Mouse (Mus musculus) megakaryocyte, adult 5-6 weeks (primary cell): ENCODE data around the gene Dnajc16. TPM values are rescaled to one million over a fixed set of nuclear protein-coding genes. Genes with fewer than 3 reads are reported as not detected.
A peak's percentile ranks its signal among the peaks of the same experiment; 100 is the strongest.

ENCODE experiments used
- ATAC-seq: 2 replicates; pipeline ENCODE4 v1.8.0; 2016; ENCODE audit warnings: mild to moderate bottlenecking, inconsistent platforms; ENCODE audit not compliant: poor library complexity, severe bottlenecking
- total RNA-seq, 2 experiments: library from RNA; stranded (forward) in 1 of 2; stranded (reverse) in 1 of 2; fragments of 153-499, 151-499 nt in 1 of 2; fragments of 221-1000, 200-1000 nt in 1 of 2; gene quantifications; 2 replicates each; pipeline versions ENCODE4 v1.2.3 to v1.2.4; 2015 to 2017

Dnajc16 gene
- total RNA-seq, 2 experiments from 2014 or later = 4.2 to 5.6 TPM

DNA sequence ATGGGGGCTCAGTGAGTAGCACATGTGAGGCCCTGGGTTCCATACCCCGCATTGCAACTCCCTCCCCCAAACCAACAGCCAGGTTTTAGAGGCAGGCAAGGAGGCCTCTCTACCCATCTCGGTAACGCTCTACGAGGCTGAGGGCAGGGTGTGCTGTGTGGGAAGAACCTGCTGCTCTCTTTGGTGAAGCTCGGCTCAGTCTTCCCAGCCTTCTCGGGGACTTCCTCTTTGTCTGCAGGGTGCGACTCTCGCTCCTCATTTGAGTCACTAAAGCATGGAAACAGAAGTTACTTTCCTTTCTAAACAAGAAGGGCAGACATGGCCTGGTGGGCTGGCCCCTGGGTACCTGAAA, 24.4 kb downstream of the Dnajc16 start:
- peak; percentile 82 for ATAC-seq

DNA sequence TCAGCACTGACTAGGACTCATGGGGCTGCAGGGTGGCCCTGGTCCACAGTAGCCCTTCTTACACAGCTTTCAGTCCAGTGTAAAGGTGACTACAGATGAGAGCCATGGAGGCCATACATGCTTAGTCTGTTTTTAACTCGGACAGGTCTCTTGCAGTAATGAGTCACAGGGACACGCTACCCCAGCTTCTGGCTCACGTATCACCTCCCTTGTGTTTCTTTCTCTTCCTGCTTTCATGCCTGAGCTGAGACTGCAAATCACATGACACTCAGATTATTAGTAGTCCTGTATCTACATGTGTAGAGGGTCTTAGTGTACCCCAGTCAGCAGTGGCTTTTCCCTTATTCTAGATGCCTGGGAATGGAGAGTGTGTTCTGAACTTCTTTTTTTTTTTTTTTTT, 25.7 kb downstream of the Dnajc16 start:
- no peak for ATAC-seq

DNA sequence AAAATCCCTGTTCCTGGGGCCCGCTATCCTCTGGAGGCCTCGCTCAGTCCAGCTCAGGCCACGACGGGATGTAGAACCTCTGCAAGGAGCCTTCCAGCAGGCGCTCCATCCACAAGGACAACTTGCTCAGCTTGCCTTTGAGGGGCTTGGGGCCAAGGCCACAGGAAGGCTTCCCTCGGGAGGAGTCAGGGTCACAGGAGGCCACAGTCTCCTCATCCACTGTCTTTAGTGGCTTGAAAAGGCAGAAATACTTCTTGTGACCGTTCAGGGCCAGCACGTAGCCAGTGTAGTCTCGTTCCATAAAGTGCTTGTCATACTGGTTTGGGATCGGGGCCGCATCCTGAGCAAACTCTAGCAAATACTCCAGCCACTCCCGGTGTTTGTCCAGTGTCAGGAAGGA, 27.3 kb downstream of the Dnajc16 start:
- ATAC-seq = no peak

DNA sequence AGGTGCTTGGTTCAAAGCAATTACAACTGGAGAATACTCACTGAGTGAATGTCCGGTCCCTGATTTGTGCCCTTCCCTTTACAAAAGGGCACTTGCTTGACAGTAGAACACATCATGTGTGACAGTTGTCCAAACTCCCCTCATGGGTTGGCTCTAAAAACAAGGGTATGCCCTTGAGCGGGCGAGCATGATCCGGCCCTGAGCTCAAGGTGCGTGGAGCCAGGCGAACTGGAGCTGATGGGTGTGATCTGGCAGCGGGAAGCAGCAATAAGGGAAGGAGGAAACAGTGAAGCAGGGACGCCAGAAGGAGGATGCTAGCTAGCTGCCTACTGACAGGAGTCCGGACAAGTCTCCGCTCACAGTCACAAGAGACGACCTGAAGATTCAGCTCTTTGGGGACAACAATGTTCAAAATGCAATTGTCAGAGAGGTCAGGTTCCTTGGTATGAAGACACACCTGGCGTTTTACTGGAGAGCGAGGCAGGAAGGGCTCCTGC, 28.6 kb downstream of the Dnajc16 start:
- ATAC-seq = no peak

DNA sequence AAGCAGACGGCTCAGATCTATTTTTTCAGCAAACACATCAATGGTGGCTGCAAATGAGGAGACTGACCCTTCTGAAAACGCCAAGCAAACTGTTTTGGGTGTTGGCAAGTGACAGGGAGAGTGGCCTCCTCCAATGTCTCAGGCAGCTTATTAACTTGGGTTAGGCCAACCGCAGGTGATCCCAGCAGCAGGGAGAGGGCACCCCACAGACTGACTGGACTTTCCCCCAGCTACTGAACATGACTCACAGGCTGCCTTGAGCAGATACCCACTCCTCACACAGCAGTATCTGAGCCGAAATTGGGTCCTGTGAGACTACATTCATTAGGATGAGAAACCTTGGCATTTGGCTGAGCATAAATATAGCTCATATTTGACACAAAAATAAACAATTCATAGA, 29.8 kb downstream of the Dnajc16 start:
- no peak for ATAC-seq

DNA sequence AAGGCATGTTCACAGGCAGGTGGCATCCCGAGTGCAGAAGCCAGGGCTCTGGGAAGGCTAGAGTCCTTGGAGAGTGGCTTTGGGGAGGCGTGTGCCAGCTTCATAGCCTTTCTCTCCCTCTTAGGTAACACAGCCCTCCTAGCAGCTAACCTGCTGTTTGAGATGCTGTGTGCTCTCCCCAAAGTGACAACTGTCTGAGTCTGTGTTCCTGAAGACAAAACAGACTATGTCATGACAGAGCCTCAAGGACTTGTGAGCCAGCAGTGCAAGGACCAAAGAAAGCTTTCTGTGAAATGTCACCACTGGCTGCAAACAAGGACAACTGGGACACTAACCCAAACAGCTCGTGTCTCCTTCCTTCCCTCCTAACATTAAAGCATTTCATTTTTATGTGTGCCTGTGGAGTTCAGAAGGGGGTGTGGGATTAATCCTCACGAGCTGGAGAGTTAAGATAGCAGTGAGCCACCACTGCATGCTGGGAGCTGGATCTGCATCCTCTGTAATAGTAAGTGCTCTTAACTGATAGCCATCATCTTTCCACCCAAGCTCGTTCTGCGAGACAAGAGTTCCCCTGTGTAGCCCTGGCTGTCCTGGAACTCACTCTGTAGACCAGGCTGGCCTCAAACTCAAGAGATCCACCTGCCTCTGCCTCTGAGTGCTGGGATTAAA, 31.7 kb downstream of the Dnajc16 start:
- ATAC-seq = no peak

DNA sequence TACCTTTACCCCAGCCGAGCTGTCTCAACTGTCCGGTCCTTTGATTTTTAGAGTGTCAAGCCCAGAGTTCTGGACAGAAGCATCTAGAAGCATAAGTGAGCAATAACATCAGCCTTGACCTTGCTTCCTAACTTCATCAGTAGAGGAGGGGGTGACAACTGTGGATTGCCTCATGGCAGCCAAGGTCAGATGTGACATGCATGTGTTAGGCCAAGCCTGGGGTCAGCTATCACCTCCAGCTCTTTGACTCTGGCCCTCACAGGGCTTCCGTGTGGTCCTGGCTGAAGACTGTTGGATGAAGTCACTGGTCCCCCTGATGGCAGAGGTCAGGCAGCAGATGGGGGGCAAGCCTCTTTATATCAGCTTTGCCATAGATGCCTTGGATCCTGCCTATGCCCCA, 33.6 kb downstream of the Dnajc16 start:
- no peak for ATAC-seq

DNA sequence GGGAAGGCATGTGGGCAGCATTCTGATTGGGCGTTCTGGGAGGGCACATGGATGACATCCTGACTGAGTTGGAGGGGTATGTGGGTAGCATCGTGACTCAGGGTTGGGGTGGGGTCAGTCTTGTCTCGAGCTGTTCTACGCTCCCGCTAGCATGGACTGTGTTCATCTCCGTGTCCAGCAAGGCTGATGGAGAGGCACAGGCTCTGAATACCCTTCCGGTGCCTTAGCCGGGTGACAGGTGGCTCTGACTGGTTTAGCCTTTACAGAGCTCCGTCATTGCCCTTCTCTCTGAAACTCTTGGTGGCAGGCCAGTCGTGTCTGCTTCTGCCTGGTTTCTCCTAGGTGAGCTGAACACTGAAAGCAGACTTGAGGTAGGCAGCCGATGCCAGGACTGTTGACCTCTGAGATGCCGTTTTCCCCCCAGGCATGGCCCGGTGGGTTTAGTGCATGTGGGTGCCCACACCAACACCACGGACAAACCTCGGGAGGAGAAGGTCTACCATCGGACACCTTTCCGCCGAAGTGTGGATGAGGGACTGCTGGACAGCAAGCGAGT, 35.3 kb downstream of the Dnajc16 start:
- ATAC-seq = no peak

DNA sequence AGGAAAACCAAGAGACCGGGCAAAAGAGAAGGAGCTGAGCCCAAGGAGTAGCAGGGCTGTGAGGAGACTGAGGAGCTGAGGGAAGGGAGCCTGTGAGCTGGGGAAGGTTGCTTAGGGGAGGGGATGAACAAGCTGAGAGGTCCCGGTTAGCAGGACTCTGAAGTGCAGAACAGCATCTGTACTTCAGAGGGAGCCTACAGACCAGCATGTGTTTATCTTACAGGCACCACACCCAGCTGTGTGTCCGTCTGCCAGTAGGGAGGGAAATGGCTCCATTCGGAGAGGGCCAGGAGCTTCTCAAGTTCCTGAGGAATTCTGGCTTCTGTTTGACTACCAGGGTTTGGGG, 38.7 kb downstream of the Dnajc16 start:
- ATAC-seq = peak; percentile 35; the same call in 1 of the 2 replicates

DNA sequence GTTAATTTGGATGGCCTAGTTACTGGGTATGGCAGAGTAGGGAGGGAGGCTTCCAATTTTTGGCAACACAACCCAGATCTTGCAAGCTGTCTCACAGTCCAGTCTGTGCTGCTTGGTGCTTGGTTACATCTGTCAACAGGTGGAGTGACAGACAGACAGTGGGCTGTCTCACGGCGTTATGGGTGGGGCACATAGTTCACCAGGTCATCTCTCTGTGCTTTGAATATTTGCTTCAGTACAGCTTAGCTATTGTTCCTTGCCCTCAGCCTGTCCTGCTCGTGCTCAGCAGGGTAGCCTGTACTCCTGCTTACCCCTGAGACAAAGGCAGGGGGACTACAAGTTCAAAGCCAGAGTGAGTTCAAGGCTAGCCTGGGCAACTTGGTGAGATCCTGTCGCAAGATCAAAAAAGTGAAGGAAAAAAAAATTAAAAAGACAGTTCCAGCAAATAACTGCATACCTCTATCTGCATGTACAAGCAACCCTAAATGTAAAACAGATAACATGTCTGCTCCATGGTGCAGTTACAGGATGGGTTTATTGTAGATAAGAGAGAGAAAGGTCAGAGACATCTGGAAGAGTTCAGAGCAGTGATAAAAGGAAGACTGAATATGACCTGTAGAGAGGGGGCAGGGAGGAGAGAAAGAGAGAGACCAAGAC, 39.2 kb downstream of the Dnajc16 start:
- ATAC-seq = peak; percentile 54

DNA sequence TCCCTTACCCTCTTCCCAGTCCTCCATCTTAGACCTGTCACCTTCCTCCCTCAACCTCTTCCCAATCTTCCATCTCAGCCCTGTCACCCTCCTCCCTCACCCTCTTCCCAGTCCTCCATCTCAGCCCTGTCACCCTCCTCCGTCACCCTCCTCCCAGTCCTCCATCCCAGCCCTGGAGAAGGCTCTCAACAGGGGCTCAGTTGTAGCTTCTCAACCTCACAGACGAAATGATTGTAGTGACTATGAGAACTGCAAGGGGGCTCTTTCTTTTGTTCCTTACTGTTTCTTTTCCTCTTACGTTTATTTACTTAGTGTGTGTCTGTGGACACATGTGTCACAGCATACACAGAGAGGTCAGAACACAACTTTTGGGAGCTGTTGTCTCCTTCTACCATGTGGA, 39.9 kb downstream of the Dnajc16 start:
- no peak for ATAC-seq

DNA sequence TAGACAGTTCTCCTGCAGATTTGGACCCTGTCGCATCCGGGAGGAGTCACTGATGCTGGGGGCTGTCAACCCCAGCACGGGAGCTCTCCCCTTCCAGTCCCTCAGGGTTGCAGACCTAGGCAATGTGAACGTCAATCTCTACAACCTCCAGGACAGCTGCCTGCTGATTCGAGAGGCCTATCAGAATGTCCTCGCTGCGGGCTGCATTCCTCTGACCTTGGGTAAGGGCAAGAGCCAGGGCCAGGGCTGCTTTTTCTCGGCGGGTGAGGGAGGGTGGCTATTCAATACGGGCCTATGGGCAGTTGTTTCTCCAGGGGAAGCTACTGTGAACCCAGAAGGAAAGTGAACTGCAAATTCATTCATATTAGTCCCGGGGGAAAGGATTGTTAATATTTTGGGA, 41.2 kb downstream of the Dnajc16 start:
- no peak for ATAC-seq

DNA sequence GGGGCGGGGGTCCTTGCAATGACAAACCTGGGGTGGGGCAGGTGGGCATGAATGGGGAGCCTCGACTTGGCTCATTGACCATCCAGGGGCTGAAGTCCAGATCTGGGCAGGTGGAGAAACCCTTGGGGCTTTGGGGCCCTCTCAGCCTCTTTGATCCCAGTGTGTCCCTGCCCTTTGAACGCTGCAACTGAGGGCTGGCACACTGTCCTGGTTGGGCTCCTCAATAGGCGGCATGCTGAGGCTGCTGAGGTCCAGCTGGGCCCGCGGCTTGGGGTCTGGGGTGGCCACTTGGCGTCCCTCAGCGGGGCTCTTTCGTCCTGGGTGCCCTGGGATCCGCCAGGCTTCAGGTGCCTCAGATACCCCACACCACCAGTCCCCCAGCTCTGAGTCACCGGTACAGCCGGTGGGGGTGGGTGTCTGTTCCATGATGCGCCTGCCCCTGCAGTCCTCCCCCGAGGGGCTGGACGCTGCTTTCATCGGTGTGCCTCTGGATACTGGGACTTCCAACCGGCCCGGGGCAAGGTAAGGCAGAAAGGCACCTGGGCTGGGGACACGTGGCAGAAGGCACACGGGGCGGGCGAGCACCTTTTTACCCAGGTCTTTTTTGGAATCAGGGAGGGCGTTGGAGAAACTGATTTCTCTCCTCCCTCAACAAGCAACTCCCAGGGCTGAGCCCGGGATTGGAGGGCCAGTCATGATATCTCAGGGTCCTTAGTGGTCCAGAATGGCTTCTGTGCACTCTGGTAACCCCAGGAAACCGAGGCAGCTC, 44.0 kb downstream of the Dnajc16 start, which contains the start of gene Agmat:
TSS of gene Agmat (plus strand) at position 95 of the 769 bp plus-strand sequence.
- no peak for ATAC-seq

DNA sequence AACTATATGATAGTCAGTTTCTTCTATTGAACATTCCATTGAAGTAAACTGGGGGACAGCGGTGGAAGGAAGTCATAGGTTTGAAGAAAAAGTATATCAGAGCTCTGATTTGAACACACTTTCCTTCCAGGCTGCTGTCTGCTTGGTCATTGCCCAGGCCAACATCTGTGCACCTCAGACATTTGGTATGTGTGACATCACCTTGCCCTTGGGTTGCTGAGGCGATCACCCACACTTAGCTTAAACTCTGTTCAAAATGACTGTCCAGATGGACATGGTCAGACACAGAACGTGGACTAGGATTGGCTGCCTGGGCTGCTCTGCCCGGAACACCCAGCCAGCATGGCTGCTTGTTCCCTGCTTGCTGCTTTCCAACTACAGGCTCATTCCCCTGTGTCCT, 48.4 kb downstream of the Dnajc16 start:
- ATAC-seq = no peak

DNA sequence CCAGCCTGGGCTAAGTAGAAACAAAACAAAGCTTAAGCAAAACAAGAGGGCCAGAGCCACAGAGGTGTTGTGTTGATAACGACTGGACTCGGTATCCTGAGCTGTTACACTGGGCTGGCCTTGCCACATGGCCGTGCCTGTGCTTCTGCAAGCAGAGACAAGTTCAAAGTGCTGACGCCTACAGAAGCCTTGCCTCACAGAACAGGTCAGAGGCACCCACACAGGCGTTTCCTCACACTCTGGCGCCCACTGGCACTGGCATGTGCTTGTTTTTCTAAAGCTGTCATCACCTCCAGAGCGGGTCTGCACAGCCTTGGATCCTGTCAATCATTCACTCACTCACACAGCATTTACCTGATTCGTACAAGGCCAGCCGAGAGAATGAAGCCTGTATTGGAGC, 48.9 kb downstream of the Dnajc16 start:
- no peak for ATAC-seq

DNA sequence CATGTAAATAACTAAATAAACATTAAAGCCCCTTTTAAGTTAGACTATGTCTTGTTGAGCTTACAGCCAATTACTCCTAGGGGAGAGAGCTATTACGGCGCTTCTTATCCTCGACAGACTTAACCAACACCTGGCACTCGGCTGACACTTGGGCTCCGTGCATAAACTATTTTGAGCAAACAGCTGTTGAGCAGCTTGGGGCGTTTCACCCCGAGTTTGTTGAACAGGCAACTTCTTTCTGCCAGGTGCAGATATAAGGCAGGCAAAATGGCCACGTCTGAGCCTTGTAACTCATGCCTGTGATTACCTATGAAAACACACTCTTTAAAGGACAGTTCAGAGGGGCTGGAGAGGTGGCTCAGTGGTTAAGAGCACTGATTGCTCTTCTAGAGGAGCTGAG, 52.7 kb downstream of the Dnajc16 start:
- ATAC-seq = no peak

DNA sequence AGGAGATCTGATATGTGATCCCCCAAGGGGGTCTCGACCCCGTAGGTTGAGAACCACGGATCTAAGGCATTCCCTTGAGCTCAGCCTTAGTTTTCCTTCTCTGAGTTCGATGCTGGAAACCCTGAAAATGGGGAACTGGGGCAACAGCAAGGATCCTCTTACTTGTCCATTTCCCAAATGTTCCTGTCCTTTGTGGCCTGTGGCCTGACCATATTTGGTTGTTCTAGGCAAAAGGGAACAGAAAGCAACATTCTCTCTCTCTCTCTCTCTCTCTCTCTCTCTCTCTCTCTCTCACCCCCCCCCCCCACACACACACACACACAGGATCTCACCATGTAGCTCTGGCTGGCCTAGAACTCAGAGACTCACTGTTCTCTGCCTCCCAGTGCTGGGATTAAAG, 53.9 kb downstream of the Dnajc16 start:
- ATAC-seq = peak; percentile 45

DNA sequence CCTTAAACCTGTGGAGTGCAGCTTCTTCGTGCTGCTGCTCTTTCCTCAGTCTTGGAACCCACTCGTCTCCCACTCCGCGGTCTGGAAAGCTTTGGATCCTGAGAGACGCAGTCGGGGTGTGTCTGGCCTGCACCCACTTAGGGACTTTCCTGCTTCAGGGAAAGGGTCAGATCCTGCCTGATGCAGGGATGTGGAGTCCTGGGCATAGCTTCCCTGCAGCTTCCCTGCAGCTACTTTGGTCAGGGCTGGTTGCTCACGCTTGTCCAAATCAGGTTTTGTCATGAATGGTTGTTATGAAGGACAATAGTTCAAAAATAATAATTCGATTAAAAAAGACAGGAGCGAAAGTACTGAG, 55.5 kb downstream of the Dnajc16 start:
- no peak for ATAC-seq

DNA sequence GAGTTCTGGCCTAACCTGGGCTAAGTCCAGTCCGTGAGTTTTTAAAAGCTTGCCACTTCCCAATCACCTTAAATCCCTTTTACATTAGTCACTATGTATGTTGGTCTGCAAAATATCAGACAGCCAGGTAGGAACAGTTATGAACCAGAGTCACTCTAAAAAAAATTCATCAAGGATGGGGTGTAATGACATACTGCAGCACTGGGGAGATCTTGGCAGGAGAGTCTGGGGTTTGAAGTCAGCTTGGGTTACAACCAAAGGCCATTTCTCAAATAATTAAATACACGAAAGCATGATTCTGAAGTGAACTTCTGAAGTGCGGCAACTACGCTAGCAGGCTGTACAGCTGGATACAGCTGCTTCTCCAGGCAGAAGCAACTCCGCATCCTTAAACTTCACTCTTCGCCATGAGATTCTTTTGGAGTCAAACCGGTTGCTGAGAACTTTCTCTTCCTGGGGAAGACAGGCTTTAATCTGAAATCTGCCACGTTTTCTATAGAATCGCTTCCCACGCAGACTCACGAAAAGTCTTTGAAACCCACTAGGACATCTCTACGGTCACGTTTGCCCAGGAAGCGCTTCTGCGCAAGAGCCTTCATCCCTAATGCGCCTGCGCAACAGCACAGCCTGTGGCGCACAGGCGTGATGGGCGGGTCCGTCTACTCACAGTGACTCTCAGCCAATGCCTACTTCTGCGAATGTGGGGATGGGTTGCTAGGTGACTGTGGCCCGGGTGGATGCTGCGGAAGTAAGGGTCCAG, 56.1 kb downstream of the Dnajc16 start:
- peak; percentile 96 for ATAC-seq

DNA sequence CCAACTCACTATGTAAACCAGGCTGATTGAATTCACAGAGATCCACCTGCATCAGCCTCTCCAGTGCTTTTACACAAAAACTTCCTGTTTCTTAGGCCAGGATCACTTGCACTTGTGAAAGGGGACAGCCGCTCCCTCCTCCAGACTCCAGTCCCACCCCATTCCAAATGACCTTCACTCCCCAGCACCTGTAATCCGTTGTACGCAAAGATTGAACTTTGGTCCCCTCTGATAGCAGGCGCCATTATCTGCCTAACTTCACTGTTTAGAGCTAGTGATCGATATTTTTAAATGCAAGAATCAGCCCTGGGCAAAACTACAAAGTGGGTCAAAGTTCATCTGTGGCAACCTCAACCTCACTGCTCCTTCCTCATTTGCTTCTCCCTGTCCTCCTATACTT, 59.0 kb downstream of the Dnajc16 start:
- ATAC-seq = 0 out of 2 replicates have a peak, but pooled peaks have one; percentile 26

DNA sequence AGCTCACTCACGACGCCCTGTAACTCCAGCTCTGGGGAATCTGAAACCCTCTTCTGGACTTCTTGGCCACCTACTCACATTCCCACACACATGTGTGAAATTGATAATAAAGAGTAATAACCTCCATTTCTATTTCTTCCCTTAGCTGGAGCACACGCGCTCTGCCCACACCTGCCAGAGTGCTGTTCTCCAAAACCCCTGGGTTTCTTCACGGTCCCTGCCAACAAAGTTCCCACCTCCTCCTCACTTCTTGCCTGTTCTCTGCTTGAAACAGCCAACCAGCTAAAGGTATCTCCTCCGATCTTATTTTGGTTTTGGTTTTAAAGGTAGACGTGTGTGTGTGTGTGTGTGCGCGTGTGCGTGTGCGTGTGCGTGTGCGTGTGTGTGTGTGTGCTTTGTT, 60.3 kb downstream of the Dnajc16 start:
- ATAC-seq = no peak
